In the genomic region with DNA sequence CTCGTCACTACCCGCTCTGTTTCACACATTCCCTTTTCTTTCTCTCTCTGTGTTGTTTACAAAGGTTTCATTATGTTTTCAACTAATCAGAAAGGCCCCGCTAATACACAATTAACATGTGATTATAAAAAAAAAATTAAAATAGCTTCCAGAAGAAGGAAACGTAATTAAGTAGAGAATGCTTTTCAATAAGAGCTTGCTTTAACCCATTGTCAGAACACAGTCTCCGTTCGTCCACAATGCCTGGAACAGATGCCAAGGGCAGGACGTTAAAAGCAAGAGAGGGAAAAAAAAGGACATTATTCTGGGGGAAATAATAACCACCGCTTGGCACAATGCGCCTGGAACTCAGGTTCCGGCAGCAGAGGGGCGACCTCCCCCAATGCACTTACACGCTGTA, we compare ENCODE assay signal across 17 mouse cellular contexts.
DNase-seq lines count a peak whose midpoint lies in the region; ATAC-seq and TF ChIP-seq lines count a peak whose summit lies in the region.
"Had no signal": no experiment of that assay in that cellular context is flagged by ENCODE, and none has a peak within 500 bp of the region (broad histone marks: within the 10 kb centered on the region; RNA-seq: fewer than 3 reads in every experiment).

No protein-coding gene starts in this region.

- TF ChIP-seq POLR2A in thymus, adult 2 months (IDR thresholded peaks at IDR 0.05; ENCODE audit: control insufficient read depth, extremely low read depth, insufficient read depth, low read length, poor library complexity): no peak

- peak overlapping the region; percentile 88 for H3K27ac ChIP-seq in hindbrain, embryonic 13.5 days
- no peak overlapping the region for H3K27ac ChIP-seq in hindbrain, postnatal 0 days
- peak overlapping the region; percentile 24; the same call in 1 of the 2 replicates for H3K27ac ChIP-seq in thymus, adult 2 months (ENCODE audit: control insufficient read depth, insufficient read depth, low read length)
- peak overlapping the region; percentile 95 for H3K27ac ChIP-seq in forebrain, embryonic 16.5 days (ENCODE audit: low read length)
- H3K27ac ChIP-seq in stomach, postnatal 0 days (replicated peaks): no peak overlapping the region
- H3K27ac ChIP-seq: heart, adult 2 months; liver, embryonic 13.5 days had no signal

- no peak for TF ChIP-seq CTCF in hindbrain, postnatal 0 days (IDR thresholded peaks at IDR 0.05; ENCODE audit: low read depth)
- TF ChIP-seq CTCF in thymus, adult 2 months (IDR thresholded peaks at IDR 0.05; ENCODE audit: borderline replicate concordance, control insufficient read depth, extremely low read depth, insufficient read depth, low read length, poor library complexity): no peak
- TF ChIP-seq CTCF in stomach, postnatal 0 days (IDR thresholded peaks at IDR 0.05; ENCODE audit: low read depth): no peak

- H3K4me1 ChIP-seq in hindbrain, embryonic 13.5 days (replicated peaks): peaks cover 99% of the 10 kb centered on the region
- H3K4me1 ChIP-seq in hindbrain, postnatal 0 days (ENCODE audit: insufficient read depth, low read length): peaks cover 23% of the 10 kb centered on the region
- H3K4me1 ChIP-seq in thymus, adult 2 months (replicated peaks; ENCODE audit: control insufficient read depth, insufficient read depth, low read length): peaks cover 91% of the 10 kb centered on the region
- peaks cover 100% of the 10 kb centered on the region for H3K4me1 ChIP-seq in forebrain, embryonic 16.5 days (replicated peaks; ENCODE audit: control insufficient read depth, insufficient read depth, low read length)
- peaks cover 2% of the 10 kb centered on the region; the same call in 1 of the 2 replicates for H3K4me1 ChIP-seq in stomach, postnatal 0 days (replicated peaks; ENCODE audit: control insufficient read depth, insufficient read depth)
- H3K4me1 ChIP-seq: liver, embryonic 13.5 days had no signal

- H3K27me3 ChIP-seq in hindbrain, embryonic 13.5 days: no peaks in the 10 kb centered on the region
- no peaks in the 10 kb centered on the region for H3K27me3 ChIP-seq in hindbrain, postnatal 0 days (ENCODE audit: insufficient read depth, low read length)
- no peaks in the 10 kb centered on the region for H3K27me3 ChIP-seq in thymus, adult 2 months (ENCODE audit: control insufficient read depth, insufficient read depth, low read length)
- H3K27me3 ChIP-seq in forebrain, embryonic 16.5 days (replicated peaks; ENCODE audit: control insufficient read depth, insufficient read depth, low read length): no peaks in the 10 kb centered on the region
- no peaks in the 10 kb centered on the region for H3K27me3 ChIP-seq in stomach, postnatal 0 days (ENCODE audit: control insufficient read depth, insufficient read depth, low read length)
- H3K27me3 ChIP-seq: liver, embryonic 13.5 days had no signal

- no peaks in the 10 kb centered on the region for H3K36me3 ChIP-seq in hindbrain, embryonic 13.5 days
- H3K36me3 ChIP-seq in hindbrain, postnatal 0 days (ENCODE audit: insufficient read depth, low read length): no peaks in the 10 kb centered on the region
- 0 out of 2 replicates have a peak, but pooled peaks cover 3% of the 10 kb centered on the region for H3K36me3 ChIP-seq in thymus, adult 2 months (ENCODE audit: control insufficient read depth, insufficient read depth, low read length)
- no peaks in the 10 kb centered on the region for H3K36me3 ChIP-seq in forebrain, embryonic 16.5 days (ENCODE audit: control insufficient read depth, insufficient read depth)
- no peaks in the 10 kb centered on the region for H3K36me3 ChIP-seq in stomach, postnatal 0 days (ENCODE audit: control insufficient read depth, insufficient read depth, low read length)
- H3K36me3 ChIP-seq: liver, embryonic 13.5 days; lung, embryonic 15.5 days had no signal

- H3K4me3 ChIP-seq in hindbrain, embryonic 13.5 days: no peak overlapping the region
- no peak overlapping the region for H3K4me3 ChIP-seq in hindbrain, postnatal 0 days (ENCODE audit: low read length)
- H3K4me3 ChIP-seq in thymus, adult 2 months (ENCODE audit: control insufficient read depth, insufficient read depth, low read length): no peak overlapping the region
- no peak overlapping the region for H3K4me3 ChIP-seq in forebrain, embryonic 16.5 days (replicated peaks; ENCODE audit: low read length)
- no peak overlapping the region for H3K4me3 ChIP-seq in stomach, postnatal 0 days (ENCODE audit: low read depth, low read length)
- H3K4me3 ChIP-seq: heart, adult 2 months; liver, embryonic 13.5 days; lung, embryonic 15.5 days had no signal

- no peak for ATAC-seq in hindbrain, embryonic 13.5 days (ENCODE audit: low FRiP score)
- no peak for ATAC-seq in hindbrain, postnatal 0 days
- ATAC-seq in forebrain, embryonic 16.5 days: no peak
- ATAC-seq in stomach, postnatal 0 days (ENCODE audit: low FRiP score, low TSS enrichment): no peak

- no peaks in the 10 kb centered on the region for H3K9me3 ChIP-seq in hindbrain, embryonic 13.5 days
- no peaks in the 10 kb centered on the region for H3K9me3 ChIP-seq in hindbrain, postnatal 0 days (ENCODE audit: low read length)
- no peaks in the 10 kb centered on the region for H3K9me3 ChIP-seq in forebrain, embryonic 16.5 days (ENCODE audit: control insufficient read depth, low read length)
- no peaks in the 10 kb centered on the region for H3K9me3 ChIP-seq in stomach, postnatal 0 days (ENCODE audit: control insufficient read depth, low read length)
- H3K9me3 ChIP-seq: lung, embryonic 15.5 days had no signal

- H3K9ac ChIP-seq in hindbrain, embryonic 13.5 days: no peak overlapping the region
- no peak overlapping the region for H3K9ac ChIP-seq in hindbrain, postnatal 0 days (replicated peaks; ENCODE audit: low read length)
- H3K9ac ChIP-seq in forebrain, embryonic 16.5 days (replicated peaks; ENCODE audit: low read depth, low read length): 0 out of 2 replicates have a peak overlapping the region, but pooled peaks have one; percentile 28
- H3K9ac ChIP-seq in stomach, postnatal 0 days (ENCODE audit: low read length): no peak overlapping the region
- H3K9ac ChIP-seq: liver, embryonic 13.5 days; lung, embryonic 15.5 days had no signal

- no peak for TF ChIP-seq EP300 in stomach, postnatal 0 days (optimal IDR thresholded peaks at IDR 0.05)

- H3K4me2 ChIP-seq in hindbrain, embryonic 13.5 days: no peak overlapping the region
- no peak overlapping the region for H3K4me2 ChIP-seq in hindbrain, postnatal 0 days (ENCODE audit: low read depth, low read length)
- peak overlapping the region; percentile 46 for H3K4me2 ChIP-seq in forebrain, embryonic 16.5 days (ENCODE audit: low read length)
- H3K4me2 ChIP-seq in stomach, postnatal 0 days (replicated peaks; ENCODE audit: low read depth): no peak overlapping the region
- H3K4me2 ChIP-seq: liver, embryonic 13.5 days had no signal

- DNase-seq in hindbrain, postnatal 0 days (ENCODE audit: low spot score): no peak
- no peak for DNase-seq in thymus, adult 2 months
- DNase-seq in thymus, postnatal 25 days: no peak
- DNase-seq in embryo, embryonic 11 days: no peak
- DNase-seq in stomach, postnatal 0 days (ENCODE audit: low spot score): no peak
- no peak for DNase-seq in layer of hippocampus, postnatal 25 days (ENCODE audit: extremely low spot score in 1 of 2, low spot score in 1 of 2)
- DNase-seq: adrenal gland, postnatal 14 days; B cell, adult 2 months; cerebellum, adult 18-20 months; gastrocnemius, postnatal 14 days; heart, adult 2 months; kidney, adult 8-10 months; left cerebral cortex, postnatal 4 days; liver, embryonic 13.5 days had no signal

- WGBS in hindbrain, embryonic 13.5 days: 33% methylated on average over 12 of the region's 12 CpGs
- WGBS in hindbrain, postnatal 0 days: 30% methylated on average over 12 of the region's 12 CpGs
- 85% methylated on average over 12 of the region's 12 CpGs for WGBS in thymus, adult 2 months
- WGBS in forebrain, embryonic 16.5 days: 6% methylated on average over 12 of the region's 12 CpGs
- WGBS in stomach, postnatal 0 days: 72% methylated on average over 12 of the region's 12 CpGs

Comparison
In these comparisons a context has a peak if more than half of its experiments do, and no peak if none do; other contexts are left out.
1. H3K27ac ChIP-seq: peak in hindbrain, embryonic 13.5 days (single experiment), thymus, adult 2 months (single experiment) and forebrain, embryonic 16.5 days (single experiment); none in hindbrain, postnatal 0 days (single experiment) and stomach, postnatal 0 days (single experiment).